Mouse (Mus musculus) MEL-GATA-1-ER (cell line): ENCODE results near the gene Gipr.
A peak's percentile ranks its signal among the peaks of the same experiment; 100 is the strongest.

Experiments
- DNase-seq: peaks from one replicate; pipeline ENCODE4 v3.0.0-alpha.2; 2012; ENCODE audit warnings: low read depth; ENCODE audit errors: extremely low read depth

Gipr gene

DNA sequence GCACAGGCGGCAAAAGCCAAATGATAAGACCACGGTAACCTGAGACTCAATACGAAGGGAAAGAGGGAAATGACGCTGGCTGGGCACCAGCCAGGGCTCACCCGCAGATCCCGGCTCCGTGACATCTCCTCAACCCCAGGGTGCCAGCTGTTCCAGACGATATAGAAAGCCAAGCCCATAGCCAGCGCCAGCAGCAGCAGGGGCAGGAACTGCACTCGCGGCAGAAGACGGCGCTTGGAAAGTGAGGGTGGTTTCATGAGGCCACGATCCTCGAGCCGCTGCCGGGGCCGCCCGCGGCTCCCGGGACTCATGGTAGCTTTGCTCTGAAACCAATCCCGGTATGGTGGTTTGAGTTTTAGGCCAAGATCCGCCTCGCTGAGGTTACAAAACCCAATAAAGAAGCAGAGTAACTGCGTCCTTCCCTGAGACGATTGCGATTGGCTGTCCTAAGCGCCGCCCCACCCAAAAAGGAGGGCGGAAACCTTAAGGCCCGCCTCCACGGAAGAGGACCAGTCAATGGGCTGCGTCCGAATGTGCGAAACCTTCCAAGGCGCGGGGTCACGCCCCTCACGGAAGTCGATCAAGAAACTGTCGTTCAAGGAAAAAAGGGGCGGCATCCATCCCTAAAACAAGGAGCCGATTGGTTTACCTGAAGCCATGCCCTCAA is 16.9 kb downstream of the Gipr start, which contains the start of gene Qpctl:
Gene Qpctl (minus strand): TSS at position 417 of the 667 bp plus-strand sequence.
- peak; percentile 98 for DNase-seq

DNA sequence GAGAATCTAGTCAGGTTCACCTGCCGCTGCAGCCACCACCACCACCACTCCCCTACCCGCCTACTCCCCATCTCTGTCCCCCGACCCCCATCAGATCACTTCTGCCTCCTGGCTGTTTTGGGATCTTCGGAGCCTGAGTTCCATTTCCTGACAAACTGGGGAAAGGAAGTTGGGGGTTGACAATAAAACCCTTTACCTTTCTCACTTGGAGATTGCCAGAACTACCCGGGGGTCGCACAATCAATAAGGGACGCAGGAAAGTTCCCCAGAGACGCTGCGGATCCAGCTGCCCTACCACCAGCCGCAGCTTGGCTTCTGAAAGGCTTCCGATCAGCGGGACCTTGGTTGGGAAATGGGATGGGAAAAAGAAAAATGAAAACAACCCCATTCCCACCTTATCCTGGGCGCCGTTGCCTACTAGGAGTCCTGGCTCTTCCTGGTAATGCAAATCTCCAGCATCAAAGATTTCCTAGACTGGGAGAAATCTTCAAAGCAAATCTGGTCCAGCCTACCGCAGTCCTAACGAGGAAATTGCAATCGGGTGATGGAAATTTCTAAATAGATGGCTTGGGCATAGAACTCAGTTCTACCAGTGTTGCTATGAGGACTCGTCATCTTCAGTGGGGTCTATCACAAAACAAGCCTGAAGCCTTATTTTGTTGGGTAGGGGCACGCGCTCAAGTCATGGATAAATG is 17.6 kb downstream of the Gipr start:
- no peak for DNase-seq

DNA sequence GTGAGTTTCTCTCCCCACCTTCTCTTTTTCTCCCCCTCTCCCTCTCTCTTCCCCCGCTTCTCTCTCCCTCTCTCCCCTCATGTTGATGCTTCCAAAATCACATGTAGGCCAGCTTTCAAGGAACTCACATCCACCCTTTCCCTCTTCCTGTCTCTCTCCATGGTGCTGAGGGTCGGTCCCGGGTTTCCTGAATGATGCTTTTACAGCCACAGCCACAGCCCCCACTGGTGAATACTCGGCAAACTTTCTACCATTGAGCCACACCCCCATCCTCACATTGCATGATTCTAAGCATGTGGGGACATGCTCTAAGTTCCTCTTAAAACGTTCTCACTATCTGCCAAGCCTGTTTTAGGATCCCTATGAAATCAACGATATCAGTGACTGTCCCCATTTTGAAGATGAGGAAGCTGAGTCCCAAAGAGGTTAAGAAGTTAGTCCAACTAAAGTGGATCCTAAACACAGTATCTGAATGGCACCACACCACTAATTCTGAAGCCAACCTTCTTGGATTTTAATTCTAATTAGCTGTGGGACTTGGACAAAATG is 18.4 kb downstream of the Gipr start:
- DNase-seq, result no peak

DNA sequence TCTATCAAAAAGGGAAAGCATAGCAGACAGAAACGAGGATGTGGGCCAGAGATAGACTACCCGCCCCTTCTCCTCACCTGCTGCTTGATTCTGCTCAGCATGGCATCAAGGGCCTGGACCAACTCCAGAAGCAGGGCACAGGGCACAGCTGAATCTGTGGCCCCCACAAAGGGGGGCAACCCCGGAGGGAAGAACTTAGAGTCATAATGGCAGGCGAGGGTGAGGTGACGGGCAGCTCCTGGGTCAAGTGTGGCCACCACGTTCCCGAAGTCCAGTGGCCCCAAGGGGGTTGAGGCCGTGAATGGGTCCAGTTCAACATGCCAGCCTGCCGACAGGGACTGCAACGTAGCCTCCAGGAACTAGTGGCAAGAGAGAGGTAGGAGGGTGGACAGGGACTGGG is 19.1 kb downstream of the Gipr start:
- no peak for DNase-seq

DNA sequence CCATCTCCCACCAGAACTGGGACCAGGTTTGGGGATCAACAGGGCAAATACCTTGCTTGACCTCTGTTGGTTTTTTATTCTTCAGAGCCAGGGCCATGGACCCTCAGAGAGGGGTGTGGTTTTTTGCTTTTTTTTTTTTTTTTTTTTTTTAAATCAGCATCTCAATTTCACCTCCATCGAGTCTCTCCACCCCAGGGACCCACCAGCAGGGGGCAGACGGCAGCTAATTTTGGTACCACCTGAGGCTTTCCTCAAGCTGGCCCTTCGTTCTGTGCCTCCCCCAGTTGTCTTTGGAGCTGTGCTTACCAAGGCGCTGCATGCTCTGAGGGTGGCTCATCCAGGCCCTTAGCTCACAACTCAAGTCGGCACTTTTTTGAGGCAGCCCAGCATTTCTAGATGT is 28.5 kb downstream of the Gipr start:
- DNase-seq, result no peak

DNA sequence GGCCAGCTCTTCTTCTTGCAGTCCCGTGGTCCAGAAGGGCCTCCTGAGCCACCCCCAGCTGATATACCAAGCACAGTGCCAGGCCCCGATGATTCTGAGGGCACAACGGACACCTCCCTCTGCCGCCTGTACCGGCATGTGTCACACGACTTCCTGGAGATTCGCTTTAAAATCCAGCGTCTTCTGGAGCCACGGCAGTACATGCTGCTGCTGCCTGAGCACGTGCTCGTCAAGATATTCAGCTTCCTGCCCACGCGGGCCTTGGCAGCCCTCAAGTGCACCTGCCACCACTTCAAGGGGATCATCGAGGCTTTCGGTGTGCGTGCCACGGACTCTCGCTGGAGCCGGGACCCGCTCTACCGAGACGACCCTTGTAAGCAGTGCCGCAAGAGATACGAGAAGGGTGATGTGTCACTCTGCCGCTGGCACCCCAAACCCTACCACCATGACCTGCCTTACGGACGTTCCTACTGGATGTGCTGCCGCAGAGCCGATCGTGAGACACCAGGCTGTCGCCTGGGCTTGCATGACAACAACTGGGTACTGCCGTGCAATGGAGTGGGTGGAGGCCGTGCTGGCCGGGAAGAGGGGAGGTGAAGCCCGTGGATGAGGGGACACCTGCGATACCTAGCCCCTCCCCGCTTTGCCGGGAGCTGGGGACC is 29.1 kb downstream of the Gipr start:
- DNase-seq, result no peak

DNA sequence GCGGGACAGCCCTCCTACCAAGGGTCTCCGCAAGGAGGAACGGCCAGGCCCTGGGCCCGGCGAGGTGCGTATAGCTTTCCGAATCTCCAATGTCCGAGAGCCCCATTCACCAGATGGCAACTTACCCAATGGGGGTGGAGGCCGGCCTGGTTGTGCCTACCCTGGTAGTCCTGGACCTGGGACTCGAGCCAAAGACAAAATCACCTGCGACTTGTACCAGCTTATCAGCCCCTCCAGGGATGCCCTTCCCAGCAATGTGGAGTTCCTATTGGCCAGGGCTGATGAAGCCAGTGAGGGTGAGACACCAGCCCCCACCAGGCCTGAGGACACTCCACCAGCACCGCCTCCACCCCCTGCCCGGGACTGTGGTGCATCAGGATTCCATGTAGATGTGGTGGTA is 29.8 kb downstream of the Gipr start:
- DNase-seq, result no peak

DNA sequence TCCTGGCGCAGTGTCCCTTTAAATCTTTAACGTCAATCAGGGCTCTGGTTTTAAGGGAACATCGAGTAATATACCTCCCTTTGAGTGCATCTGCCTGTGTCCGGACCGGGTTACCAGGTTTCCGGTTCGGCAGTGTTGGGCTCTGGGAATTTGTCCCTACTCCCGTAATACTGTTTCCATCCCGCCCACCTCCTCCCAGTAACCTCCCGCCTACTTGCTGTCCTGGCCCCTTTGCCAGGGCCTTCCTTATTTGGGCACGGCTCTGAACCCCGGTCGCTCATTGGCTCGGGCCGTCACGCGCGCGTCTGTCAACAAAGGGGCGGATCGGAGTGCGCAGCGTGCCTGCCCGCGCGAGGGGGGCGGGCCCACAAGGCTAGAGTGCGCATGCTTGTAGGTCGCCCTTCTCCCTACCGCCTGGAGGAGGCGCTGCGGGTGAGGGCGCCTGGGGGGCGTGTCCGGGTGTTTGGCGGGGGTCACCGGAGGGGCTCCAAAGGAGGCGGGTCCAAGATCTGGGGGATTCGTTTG is 34.5 kb downstream of the Gipr start:
- DNase-seq, result peak; percentile 75

DNA sequence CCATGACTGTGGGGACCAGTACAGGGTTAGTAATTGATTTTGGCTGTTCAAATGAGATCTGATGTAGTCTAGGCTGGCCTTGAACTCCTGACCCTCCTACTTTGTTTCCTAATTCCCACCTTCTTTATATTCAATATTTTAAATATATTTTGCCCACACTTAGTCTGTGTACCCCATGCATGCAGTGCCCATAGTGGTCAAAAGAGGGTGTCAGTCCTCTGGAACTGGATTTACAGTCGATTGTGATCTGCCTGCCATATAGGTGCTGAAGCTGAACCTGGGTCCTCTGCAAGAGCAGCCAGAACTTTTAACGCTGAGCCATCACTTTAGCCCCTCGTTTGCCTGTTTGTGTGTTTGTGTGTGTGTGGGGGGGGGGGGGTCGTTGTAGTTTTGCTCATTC is 35.3 kb downstream of the Gipr start:
- no peak for DNase-seq

DNA sequence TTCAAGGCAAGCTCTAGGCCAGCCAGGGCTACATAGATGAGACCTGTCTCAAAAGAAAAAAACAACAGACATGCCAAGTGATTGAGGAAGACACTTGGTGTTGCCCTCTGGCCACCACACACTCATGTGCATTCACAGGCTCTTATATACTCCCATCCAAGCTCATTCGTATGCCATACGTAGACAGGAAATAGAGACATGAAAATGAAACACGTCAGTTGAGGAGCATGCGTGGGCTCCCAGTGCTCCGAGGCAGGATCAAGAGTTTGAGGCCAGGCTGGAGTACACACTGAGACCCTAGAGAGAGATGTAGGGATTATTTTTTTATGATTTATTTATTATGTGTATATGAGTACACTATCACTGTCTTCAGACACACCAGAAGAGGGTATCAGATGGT is 36.5 kb downstream of the Gipr start:
- DNase-seq, result no peak

DNA sequence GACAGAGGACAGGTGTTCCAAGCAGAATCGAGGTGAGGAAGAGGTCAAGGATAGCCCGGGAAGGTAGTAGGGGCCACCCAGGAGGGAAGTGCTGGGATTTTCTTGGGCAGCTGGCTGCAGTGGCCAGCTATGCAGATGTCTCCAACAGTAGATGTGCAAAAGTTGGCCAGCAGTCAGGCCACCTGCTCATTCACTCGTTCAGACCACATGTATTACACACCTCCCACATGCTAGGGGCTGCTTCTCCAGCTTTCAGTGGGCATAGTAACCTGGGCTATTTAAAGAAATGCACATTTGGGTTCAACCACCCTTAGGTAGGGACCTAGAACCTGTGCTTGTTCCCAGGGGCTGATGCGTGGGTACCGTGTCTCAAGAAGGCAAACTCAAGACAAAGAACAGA is 38.2 kb downstream of the Gipr start:
- DNase-seq, result no peak

DNA sequence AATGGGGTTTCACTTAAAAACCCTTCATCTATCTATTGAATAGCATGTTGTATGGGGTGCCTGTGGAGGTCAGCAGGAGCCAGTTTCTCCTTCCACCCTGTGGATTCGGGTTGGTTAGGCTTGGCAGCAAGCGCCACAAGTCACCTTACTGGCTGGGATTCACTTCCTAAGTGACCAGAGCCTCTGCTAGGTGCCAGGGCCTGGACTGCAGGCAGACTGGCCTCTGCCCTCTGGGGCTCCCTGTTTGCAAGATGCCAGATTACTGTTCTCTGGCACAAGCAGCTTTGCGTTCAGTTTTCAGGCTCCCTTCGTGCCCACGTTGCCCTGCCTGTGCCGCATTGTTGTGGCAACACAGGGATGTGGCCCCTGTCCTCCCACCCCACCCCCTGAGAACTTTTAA is 41.2 kb downstream of the Gipr start:
- no peak for DNase-seq

DNA sequence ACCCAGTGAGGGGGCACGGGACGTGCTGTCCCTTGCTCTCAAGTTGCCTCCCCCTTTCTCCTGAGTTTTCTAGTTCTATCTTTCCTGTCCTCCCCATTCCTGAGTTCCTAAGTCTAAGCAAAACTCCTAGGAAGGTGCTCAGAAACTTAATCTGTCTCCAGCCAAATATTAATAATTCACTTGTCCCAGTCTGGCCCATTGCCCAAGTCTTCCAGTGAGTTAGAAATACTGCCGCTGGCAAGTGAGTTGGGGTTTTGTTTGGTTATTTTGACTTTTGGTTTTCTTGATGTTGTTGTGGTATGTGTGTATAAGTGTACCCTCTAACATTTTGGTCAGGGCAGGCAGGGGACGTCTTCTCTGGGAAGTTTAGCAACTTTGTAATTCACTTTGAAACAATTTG is 44.2 kb downstream of the Gipr start:
- DNase-seq, result no peak

DNA sequence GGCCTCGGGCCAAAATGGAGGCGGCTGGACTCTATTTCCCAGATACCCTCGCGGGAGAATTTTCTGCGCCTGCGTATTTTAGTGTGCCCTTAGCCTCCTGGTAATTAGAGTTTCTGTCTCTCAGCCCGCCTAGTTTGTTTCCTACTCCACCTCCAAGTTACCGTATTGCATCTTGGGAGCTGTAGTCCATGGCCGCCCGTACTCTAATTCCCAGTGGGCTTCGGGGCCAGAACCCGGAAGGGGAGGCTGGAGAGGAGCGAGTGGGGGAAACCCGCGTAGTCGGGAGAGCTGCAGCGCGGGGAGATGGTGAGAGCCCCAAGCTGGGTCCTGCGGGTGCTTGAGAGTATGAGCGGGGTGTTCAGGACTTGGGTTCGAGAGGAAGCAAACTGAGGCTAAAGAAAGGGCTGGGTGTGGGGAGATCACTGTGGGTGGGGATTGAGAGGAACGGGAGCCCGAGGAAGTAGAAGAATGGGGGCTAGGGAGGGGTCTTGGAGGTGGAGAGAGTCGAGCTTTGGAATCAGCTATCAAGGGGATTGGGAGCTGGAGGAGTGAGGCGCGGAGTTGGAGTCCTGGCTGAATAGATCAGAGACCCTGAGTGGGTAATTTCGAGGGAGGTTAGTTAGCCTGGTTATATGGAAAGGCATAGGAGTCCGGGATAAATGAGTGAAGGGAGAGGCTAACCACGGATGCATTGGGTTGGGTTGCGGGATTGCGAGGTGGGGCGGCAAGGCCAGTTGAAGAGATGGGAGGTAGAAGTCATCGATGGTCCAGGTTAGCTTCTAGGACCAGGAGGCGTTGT is 46.1 kb downstream of the Gipr start, which contains the start of gene Fbxo46:
Gene Fbxo46 (plus strand): TSS at position 229 of the 799 bp plus-strand sequence.
- peak; percentile 97 for DNase-seq

DNA sequence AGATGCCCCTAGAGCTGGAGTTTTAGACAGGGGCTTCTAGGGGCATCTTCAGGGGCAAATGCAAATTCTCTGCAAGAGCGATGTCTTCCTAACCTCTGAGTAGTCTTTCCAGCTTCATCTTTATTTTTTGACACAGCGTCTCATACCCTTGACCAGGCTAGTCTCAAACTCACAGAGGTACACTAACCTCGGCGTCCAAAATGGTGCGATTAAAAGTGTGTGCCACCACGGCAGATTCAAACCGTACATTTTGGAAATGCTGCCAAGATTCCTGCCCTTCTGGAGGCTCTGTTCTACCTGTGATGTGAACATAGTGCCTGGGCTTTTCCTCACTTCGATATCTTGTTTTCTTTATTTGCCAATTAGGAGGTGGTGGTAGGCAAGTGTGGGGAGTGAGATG is 46.8 kb downstream of the Gipr start:
- no peak for DNase-seq

DNA sequence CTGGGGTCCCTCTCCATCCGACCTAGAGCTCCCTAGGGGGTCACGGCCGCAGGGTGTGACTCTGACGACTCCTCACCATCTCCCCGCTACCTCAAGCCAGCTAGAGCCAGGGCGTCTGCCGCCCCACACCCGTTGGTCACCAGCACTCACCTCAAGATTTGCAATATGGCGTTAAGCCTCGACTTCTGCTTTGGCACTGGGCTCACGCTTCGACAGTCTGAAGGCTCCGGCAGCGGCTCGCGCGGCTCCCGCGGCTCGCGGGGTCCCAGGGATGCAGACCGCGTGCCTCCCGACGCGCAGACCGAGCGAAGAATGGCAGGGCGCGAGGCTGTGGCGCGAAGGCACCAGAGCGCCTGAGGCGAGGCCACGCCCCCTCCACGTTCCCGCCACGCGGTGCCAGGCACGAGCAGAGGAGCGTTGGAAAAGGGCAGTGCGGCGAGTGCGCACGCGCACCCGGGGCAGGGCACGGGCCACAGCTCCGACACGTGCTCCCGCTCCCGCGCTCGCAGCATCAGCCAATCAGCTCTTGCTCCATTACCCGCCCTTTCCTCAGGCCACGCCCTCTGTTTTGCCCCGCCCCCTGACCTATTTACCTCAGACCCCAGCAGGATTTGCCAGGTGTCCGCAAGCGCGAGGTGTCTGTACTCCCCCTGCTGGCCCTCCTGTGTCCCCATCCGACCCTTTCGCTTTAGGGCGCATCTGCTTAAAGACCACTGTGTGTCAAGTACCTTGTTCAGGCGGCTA is 47.7 kb downstream of the Gipr start, which contains the start of gene Gm4969:
Gene Gm4969 (minus strand): TSS at position 341 of the 744 bp plus-strand sequence.
- DNase-seq, result no peak

DNA sequence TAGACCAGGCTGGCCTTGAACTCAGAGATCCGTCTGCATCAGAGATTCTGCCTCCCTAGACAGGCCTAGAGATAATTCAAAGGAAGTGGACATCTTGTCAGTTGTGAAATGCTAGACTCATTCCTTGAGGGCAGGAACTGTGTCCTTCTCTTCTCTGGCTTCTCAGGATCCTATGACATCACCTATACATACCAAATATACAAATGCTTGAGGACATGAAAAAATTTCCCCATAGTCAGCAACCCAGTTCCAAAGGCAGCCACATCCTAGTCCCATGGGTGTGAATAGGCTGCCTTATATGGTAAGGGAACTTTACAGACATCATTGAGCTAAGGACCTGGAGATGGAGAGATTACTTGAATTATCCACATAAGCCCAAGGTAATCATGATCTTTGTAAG is 56.4 kb downstream of the Gipr start:
- DNase-seq, result no peak

DNA sequence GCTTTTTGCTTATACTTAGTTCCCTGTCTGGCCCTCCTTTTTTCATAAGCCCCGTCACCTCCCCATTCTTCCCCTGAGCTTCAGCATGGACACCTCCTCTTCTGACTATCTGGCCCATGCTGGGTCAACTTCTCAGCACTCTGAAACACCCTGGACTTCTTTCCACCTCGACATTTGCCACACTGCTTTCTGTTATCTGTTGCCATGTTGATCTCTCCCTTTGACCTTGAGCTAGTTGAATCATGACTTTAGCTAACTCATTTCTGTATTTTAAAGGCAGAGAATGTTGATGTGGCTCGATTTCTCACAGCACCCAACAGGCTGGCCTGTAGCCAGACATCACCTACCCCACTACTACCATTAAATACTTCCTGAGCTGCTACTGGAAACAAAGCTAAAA is 58.5 kb downstream of the Gipr start:
- no peak for DNase-seq
